Mouse (Mus musculus): ENCODE results near the gene Borcs6.

The Borcs6 gene

DNA sequence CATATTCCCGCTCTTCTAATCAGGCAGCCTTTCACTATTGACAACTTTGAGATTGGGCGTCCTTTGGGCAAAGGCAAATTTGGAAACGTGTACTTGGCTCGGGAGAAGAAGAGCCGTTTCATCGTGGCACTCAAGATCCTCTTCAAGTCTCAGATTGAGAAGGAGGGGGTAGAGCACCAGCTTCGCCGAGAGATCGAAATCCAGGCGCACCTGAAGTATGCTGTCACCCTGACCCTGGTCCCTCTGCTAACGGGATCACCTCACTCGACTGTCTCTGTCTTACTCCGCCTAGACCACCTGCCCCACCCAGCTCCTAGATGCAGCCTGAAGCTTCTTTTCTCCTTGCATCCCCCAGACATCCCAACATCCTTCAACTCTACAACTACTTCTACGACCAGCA, 11.4 kb upstream of the Borcs6 start:
- DNase-seq (ENCODE audit: low spot score in 2 of 2), result no peak

DNA sequence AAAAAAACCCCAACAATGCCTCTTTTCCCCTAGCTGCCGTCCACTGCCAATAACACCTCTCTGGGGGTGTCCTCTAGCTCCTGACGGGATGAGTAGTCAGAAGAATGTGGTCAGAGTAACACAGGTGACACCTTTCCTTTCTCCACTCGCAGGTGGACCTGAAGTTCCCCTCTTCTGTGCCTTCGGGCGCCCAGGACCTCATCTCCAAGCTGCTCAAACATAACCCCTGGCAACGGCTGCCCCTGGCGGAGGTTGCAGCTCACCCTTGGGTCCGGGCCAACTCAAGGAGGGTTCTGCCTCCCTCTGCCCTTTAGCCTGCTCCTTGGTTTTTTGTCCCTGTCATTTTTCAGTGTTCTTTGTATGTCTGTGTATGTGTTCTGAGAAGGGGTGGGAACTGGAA, 8.8 kb upstream of the Borcs6 start:
- no peak for DNase-seq (ENCODE audit: low spot score in 2 of 2)

DNA sequence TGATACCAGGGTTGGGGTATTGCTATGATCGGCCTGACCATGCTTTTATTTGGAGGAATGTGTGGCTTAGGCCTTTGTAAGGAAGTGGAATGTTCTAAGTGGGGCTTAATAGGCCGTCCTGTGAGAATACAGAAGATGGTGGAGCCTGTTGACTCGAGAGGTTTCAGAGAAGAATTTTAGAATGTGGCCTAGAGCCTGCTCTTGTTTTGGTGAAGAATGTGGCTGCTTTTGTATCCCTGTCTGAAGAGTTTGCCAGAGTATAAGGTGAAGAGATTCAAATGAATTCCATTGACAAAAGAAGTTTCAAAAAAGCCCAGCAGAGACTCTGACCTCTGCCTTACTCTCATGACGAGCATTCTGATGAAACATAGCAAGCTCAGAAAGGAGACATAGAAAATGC, 7.7 kb upstream of the Borcs6 start:
- DNase-seq (ENCODE audit: low spot score in 2 of 2), result no peak

DNA sequence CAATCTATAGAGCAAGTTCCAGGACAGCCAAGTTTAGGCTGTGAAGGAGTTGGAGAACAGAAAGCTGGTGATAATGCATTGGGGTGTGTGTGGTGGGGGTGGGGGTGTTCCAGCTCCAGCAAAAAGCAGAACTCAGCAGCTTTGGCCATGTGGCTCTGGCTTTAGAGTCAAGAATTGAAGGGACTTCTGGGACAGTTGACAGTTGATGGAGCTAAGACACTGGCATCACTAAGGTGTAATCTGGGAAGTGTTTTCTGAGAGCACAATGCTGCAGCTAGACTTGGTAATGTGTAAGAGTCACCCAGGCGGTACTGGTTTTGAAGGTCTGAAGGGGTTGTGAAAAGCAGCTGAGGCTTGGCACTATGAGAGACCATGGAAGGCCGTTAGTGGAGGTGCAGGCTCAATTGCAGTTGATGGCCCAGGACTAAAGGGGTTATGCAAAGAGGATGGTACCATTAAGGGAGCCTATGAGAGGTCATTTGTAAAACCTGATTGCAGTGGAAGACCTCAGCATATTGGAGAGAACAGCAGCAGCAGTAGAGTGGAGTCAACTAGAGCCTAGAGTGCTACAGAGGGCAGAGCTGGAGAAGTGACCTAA, 6.6 kb upstream of the Borcs6 start:
- no peak for DNase-seq (ENCODE audit: low spot score in 2 of 2)

DNA sequence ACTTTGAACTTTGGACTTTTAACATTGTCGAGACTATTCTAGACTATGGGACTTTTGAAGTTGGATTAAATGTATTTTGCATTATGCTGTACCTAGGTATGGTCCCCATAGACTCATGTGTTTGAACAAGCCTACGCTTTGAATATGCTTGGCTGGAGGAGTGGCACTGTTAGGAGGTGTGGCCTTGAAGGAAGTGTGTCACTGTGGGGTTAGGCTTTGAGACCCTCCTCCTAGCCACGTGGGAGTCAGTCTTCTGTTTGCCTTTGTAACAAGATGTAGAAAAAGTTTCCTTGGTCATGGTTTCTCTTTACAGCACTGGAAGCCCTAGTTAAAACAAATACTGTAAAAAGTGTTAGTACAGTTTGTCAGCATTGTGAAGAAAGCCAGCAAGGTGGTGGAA, 5.7 kb upstream of the Borcs6 start:
- no peak for DNase-seq (ENCODE audit: low spot score in 2 of 2)

DNA sequence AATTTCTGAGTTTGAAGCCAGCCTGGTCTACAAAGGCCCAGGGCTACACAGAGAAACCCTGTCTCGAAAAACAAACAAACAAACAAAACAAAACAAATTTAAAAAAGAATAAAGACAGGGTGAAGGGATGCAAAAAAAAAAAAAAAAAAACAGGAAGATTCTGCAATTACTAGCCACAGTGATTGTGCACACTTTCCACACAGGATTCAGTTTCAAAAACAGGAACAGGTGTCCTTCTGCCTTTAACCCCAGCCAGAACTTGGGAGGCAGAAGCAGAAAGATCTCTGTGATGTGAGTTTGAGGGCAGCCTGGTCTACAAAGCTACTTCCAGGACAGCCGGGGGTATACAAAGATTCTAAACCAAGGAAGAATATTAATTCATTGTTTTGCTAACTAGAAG, 1.3 kb upstream of the Borcs6 start:
- no peak for DNase-seq (ENCODE audit: low spot score in 2 of 2)

DNA sequence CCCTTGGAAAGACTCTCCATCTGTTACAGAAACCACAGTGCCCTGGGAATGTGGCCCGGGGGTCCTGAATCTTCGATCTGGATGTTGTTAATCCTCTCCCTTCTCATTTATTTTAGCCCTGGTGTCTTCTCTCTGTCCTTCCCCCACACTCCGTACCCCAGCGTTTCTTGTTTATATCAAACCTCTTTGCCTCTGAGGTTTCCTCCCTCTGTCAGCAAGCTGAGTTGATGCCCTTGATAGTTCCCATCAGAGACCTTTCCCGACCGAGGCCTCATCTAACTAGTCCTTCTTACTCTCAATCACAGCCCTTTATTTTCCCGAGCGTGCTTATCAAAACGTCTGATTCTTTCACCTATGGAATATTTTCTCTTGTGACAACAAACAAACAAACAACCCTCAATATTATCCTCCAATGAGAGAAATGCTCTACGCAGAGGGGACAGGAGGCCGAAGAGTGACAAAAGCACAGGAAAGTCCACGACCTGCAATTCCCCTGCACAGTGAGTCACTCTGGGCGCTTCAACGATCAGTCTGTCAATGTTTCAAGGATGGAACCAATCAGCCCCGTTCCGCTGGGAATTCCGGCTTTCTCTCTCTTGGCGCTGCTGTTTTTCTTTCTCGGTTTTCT, 674 bp upstream of the Borcs6 start:
- DNase-seq (ENCODE audit: low spot score in 2 of 2), result no peak

DNA sequence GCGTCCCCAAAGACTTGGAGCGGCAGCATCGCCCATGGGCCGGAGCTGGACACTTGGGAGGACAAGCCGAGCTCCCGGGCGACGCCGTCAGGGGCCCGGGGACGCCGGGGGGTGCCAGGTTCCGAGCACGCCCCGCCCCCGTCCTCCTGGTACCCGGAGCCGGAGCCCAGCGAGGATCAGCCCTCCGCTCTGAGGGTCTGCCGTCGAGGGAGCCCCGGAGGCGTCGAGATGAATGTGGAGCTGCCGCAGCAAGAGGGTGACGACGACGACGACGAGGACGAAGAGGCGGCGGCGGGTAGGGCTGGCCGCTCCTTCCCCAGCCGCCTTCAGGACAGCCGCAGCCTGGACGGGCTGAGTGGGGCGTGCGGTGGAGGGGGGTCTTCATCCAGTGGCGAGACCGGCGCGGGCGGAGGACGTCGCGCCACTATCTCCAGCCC, 476 bp downstream of the Borcs6 start:
- DNase-seq (ENCODE audit: low spot score in 2 of 2), result peak in 1 of 2 experiments; percentile 62

DNA sequence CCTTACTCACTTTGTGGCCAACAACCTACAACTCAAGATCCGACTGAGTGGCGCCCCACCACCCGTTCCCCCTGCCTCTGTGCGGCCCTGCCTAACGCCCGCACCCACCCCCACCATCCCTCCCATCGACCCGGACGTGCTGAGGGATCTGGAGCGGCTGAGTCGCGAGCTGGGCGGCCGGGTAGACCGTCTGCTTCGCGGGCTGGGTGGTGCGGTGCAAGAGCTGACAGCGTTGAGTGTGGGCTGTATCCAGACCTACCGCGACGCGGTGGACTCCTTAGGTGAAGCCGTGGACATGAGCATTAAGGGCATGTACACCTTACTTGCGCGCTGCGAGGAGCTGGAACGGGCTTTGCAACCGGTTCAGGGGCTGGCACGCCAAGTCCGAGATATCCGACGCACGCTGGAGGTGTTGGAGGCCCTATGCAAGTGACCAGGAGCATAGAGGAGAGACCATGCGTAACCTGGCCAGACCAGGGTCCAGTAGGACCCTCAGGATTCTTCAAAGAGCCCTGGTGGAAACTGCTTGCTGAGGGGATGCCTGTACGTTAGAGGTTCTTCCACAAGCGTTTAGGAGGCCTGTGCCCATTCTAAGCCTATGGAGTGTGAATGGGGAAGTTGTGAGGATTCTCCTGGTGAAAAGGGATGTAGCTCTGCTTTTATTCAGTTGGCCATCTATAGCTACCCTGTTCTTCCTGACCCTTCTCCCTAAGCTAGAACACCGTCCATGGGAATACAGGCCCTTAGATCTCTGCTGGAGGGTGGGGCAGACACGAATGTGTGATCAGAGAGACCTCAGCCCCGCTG, 1.1 kb downstream of the Borcs6 start:
- DNase-seq (ENCODE audit: low spot score in 2 of 2), result no peak

DNA sequence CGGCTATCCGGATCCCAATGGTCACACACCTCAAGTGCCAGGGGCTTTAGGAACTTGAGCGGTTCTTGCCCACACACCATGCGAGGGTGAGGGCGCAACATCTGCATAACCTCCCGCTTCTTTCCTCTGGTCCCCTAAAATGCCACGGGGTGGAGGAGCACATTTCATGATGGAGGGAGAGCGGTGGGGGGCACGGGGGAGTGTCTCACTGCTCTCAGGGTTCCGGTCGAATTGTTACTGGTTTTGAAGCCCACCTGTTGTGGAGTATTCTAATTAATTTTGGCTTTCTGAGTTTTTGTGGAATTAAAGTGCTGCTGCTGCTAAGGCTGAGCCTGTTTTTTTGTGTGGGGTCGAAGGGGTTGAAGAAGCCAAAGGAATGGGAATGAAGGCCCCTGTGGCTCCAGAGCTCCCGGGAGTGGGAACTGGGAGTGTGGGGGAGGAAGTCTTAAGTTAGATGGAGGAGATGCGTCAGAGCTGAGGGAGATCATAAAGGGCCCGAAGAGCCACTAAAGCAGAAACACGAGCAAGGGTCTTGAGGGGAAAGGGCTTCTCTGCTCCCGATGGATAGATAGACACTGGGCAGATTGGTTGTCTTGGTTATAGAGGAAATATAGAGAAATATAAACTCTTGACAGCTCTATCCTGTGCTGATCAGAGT, 1.9 kb downstream of the Borcs6 start:
- no peak for DNase-seq (ENCODE audit: low spot score in 2 of 2)

DNA sequence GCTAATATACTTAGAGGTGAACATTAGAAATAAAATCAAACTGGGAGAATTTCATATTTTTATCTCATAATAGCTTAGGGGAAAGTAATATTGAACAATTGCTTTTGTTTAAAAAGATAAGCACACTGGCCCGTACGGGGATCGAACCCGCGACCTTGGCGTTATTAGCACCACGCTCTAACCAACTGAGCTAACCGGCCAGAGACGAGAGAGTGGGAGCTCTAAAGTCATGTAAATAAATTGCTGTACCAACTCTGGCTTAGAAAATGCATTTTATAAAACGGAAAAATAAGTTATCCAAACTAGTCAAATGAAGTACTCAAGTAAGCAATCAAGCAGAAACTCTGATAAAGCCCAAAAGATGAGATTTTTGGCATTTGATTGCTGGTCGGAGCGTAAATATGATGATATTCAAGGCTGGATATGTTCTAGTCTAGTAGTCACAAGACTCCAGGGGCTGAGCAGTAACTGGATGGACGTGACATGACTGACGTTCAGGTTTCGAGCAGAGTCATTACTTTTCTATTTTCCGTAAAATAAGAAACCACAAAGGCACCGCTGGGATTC, 2.8 kb downstream of the Borcs6 start:
- peak; percentile 58 to 67 for DNase-seq (ENCODE audit: low spot score in 2 of 2)

DNA sequence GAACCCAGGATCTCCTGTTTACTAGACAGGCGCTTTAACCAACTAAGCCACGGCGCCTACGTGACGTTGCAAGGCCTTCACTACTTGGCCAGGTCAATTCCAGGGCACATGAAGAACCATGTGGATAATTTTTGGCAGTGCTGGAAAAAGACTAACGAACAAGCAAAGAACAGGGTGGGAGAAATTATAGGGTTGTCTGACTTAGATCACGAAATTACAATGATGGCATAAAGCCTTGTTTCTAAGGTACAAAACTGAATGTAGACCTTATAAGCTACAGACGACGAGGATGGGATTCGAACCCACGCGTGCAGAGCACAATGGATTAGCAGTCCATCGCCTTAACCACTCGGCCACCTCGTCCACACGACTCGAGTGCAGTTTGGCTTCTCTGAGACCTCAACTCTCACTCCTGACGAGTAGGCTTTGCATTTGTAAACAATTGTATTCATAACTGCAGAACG, 3.3 kb downstream of the Borcs6 start:
- DNase-seq (ENCODE audit: low spot score in 2 of 2), result peak; percentile 92 to 97

DNA sequence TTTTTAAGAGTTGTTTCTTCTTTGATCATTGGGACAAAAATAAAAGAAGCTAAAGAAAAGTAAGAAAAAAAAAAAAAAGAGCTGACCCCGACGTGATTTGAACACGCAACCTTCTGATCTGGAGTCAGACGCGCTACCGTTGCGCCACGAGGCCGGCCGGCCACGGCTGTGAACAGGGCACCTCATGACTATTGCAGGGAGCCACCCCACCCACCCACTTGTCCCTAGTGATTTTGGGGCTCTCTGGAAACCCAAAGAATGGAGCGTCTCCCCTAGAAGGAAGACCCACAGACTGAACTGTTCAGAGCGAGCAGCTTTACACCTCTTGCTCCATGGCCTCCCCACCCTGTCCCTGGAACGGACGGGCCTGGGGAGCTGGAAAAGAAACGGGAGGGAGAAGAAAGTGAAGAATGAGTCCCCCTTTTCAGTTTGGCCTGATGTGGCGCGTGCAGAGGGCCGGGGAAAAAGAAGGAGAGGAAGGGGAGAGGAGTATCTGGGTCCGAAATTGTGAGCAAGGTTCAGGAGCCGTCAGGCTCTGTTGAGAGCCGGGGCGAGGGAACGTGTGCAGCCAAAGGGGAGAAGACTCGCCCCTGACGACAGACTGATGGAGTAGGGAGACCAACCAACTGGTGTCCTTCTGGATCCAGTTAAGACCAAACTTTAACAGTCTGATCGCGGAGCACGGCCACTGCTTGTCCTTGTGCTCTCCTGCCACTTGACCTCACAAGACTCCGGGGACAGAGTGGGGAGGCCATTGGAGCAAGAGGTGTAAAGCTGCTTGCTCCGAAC, 4.1 kb downstream of the Borcs6 start:
- peak; percentile 73 to 89 for DNase-seq (ENCODE audit: low spot score in 2 of 2)

DNA sequence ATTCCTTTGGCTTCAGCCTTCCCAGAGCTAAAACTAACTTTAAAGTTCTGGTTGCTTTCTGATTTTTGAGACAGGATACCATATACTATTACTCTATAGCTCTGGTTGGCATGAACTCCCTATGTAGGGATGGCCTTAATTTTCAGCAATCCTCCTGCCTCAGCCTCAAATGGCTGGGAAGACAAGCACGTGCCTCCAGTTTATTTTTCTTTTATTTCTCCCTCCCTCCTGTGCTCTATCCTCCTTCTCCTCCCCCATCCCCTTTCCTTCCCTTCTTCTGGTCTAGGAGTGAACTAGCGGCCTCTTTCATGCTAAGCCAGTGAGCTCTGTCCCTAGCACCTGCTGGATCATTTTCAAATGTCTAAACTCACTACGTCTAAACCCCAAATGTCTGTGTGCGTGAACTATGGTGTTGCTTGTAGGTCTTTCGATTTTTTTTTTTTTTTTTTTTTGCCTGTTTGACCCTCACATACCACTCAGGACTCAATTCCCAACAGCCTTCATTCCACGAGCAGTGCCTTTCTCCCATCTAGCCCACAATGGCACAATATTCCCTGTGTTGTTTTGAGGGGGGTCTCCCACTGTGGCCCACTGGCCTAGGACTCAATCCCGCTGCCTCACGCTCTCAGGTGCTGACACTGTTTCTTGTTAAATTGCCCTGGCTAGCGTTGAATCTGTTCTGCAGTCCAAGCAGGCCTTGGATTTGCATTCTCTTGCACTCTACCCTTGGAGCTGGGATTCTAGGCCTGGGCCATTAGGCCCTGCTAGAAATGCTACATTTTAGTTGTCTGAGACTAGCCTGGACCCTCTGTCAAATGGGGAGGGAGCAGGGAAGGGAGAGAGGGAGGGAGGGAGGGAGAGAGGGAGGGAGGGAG, 5.0 kb downstream of the Borcs6 start:
- DNase-seq (ENCODE audit: low spot score in 2 of 2), result no peak

DNA sequence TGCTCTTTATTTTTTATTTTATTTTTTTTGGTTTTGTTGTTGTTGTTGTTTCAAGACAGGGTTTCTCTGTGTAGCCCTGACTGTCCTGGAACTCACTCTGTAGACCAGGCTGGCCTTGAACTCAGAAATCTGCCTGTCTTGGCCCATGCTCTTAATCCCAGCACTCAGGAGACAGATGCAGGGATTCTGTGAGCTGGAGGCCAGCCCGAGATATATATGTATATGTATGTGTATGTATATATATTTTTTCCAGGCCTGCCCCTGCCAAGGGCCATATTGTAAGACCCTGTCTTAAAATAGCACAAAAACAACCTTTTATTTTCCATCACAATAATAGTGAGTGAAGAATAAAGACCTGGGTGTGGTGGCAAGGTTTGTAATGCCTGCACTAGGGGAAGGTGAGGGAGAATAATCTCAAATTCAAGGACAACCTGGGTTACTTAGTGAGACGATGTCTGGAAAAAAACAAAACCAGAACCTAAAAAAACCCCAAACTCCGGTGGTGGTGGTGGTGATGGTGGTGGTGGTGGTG, 5.9 kb downstream of the Borcs6 start:
- DNase-seq (ENCODE audit: low spot score in 2 of 2), result no peak

DNA sequence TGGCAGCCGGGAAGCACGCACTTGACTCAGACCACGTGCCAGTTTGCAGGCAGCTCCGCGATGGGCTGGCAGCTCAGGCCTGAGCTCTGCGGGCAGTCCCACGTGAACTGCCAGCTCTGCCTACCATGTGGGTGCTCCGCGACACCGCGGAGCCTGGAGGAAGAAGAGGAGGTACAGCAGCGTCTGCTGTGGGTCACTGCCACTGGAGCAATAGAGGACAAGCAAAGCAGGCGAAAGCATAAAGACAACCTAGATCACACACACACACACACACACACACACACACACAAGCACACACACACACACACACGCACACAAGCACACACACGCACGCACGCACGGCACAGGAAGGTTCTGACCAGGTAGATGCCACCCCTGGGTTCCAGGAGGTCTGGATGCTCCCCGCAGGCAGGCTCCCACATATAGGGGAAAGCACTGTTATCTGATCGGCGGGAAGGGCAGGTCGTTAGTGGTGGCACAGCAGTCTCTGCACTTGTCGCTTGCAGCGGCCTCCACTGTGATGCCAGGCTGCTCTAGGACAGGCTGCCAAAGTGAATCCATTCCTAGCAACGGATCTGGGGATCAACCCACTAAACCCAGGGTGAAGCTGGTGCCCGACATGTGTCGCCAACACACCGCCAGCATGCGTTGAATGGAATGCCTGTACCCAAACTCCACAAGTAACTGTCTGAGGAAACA, 6.8 kb downstream of the Borcs6 start:
- no peak for DNase-seq (ENCODE audit: low spot score in 2 of 2)

DNA sequence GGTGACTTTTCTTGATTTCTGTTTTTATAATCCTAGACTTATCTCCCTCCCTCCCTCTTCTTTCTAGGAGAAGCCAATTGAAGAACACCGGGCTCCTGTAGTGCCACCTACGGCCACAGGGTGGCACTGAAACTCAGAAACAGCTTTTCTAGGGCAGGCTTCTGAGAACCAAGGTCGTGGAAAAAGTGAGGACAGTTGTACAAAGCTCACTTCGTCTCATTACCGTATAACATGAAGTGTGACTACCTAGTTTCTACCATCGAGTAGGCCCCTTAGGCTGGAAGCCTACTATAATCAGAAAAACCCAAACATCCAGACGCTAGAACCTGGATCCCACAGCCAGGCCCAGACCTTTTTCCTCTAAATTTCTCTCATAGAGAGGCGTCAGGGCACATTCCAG, 7.4 kb downstream of the Borcs6 start:
- DNase-seq (ENCODE audit: low spot score in 2 of 2), result peak; percentile 61 to 83

DNA sequence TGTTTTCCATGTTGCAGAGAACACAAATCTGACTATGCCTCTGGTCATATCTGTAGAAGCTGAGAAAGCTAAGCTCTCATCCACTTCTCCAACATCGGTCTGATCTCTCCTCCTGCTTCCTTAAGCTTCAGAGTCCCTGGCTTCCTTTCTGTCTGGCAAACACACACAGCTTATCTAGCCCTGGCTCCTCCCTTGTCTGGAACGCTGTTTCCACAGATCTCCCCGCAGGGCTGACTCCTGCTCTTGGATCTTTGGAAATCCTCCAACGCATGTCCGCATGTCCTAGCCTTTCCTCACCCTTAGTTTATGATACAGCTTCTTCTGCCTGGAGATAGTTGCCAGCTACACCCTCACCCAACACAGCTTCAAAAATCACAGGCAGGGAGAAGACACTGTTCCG, 8.1 kb downstream of the Borcs6 start:
- DNase-seq (ENCODE audit: low spot score in 2 of 2), result no peak

DNA sequence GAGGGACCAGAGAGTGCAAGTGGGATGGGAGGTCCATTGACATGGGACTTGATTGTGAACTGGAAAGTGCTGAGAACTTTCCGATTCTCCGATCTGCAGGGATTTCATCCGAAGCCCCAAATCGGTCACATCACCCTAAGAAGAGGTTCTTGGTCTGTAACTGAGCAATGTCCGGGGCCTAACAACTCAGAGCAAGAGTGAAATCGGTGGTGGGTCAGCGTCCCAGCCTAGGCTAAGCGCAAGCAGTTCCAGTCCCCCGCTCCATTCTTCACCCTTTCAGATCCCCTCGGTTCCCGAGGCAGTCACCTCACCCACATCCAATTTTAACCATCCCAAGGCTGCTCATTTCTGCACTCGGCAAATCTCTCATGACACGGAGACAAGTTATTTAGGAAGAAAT, 10.6 kb downstream of the Borcs6 start:
- DNase-seq (ENCODE audit: low spot score in 2 of 2), result no peak

Data from thymus, postnatal 10 days (tissue).